Mouse (Mus musculus) cerebellum, adult 2 months (tissue): ENCODE measurements around the gene Map3k7. TPM values are rescaled to one million over a fixed set of nuclear protein-coding genes. Genes with fewer than 3 reads are reported as not detected.

Experiments used
- DNase-seq, 2 experiments: peaks; one replicate each; pipeline ENCODE4 v3.0.0; 2021
- H3K27ac ChIP-seq: fragments of 200-500 bp; 2 replicates; pipeline ENCODE4 v1.5.1; 2012; ENCODE audit warnings: low read length, control low read depth, inconsistent platforms; ENCODE audit not compliant: insufficient read depth
- H3K27me3 ChIP-seq: fragments of 200-500 bp; 2 replicates; pipeline ENCODE4 v1.6.1; 2012; ENCODE audit warnings: inconsistent platforms, mild to moderate bottlenecking, low read length, moderate library complexity; ENCODE audit not compliant: control insufficient read depth, insufficient read depth
- H3K4me1 ChIP-seq: fragments of 200-500 bp; 2 replicates; pipeline ENCODE4 v1.6.1; 2011; ENCODE audit warnings: low read length; ENCODE audit not compliant: control insufficient read depth, insufficient read depth
- H3K4me3 ChIP-seq: fragments of 200-500 bp; replicated peaks from 2 replicates; pipeline ENCODE3; 2011; ENCODE audit warnings: mild to moderate bottlenecking, low read depth, low read length, control low read depth; ENCODE audit not compliant: insufficient read depth
- CTCF ChIP-seq: fragments of 200-500 bp; IDR thresholded peaks from 2 replicates; pipeline ENCODE4 v1.5.1; 2011; ENCODE audit warnings: low read depth, mild to moderate bottlenecking, control low read depth, low read length, moderate library complexity, borderline replicate concordance; ENCODE audit not compliant: insufficient read depth
- POLR2A ChIP-seq: fragments of 200-500 bp; IDR thresholded peaks from 2 replicates; pipeline ENCODE4 v1.6.1; 2011; ENCODE audit warnings: low read length, control low read depth, borderline replicate concordance; ENCODE audit not compliant: insufficient read depth
- WGBS: fragments of 180-500 bp; shearing (Covaris S2); methylation state at CpG from one replicate; pipeline ENCODE4 v1.1.7; 2018; 5-methylcytosine and 5-hydroxymethylcytosine counted together
- polyA plus RNA-seq: library from polyadenylated mRNA; depleted of rRNA; stranded (reverse); fragments of >200 nt; gene quantifications from 2 replicates; pipeline ENCODE4 v1.2.3, GENCODE M21; 2012

Map3k7 gene
- polyA plus RNA-seq, 1 experiment, result 38.7 TPM

- no peak for DNase-seq
- Histone ChIP-seq H3K27me3 (no peaks in the 10 kb centered on the region), H3K4me1 (no peaks in the 10 kb centered on the region), H3K4me3 (no peak overlapping the region), H3K27ac (no peak overlapping the region)
- TF ChIP-seq CTCF (no peak), POLR2A (no peak)
- 89% methylated on average over 9 of the region's 9 CpGs for WGBS
Observed at GRCm38 (mm10) chr4:32027094-32027493, 63.2 kb downstream of the Map3k7 start.

- Histone ChIP-seq H3K4me3 (no peak overlapping the region), H3K4me1 (no peaks in the 10 kb centered on the region), H3K27ac (no peak overlapping the region), H3K27me3 (no peaks in the 10 kb centered on the region)
- TF ChIP-seq CTCF (no peak), POLR2A (no peak)
- WGBS, result 85% methylated on average over 7 of the region's 7 CpGs
- DNase-seq, result no peak
Observed at GRCm38 (mm10) chr4:32037267-32037666, 73.4 kb downstream of the Map3k7 start.

- TF ChIP-seq CTCF (0 out of 2 replicates have a peak, but pooled peaks have one; percentile 9), POLR2A (no peak)
- H3K4me1 ChIP-seq, result no peaks in the 10 kb centered on the region
- 35% methylated on average over 15 of the region's 15 CpGs for whole genome bisulfite sequencing
- DNase-seq, result no peak
- H3K27me3 ChIP-seq, result no peaks in the 10 kb centered on the region
- H3K4me3 ChIP-seq, result no peak overlapping the region
- H3K27ac ChIP-seq, result no peak overlapping the region
Observed at GRCm38 (mm10) chr4:32041741-32042452, 78.0 kb downstream of the Map3k7 start.

GRCm38 (mm10) chr4:32045234-32045633 lies 81.3 kb downstream of the Map3k7 start:
- no peaks in the 10 kb centered on the region for H3K27me3 ChIP-seq
- H3K4me1 ChIP-seq, result no peaks in the 10 kb centered on the region
- no peak for DNase-seq
- no peak overlapping the region for H3K4me3 ChIP-seq
- TF ChIP-seq CTCF (no peak), POLR2A (no peak)
- no peak overlapping the region for H3K27ac ChIP-seq
- 32% methylated on average over 5 of the region's 5 CpGs for WGBS

DNA sequence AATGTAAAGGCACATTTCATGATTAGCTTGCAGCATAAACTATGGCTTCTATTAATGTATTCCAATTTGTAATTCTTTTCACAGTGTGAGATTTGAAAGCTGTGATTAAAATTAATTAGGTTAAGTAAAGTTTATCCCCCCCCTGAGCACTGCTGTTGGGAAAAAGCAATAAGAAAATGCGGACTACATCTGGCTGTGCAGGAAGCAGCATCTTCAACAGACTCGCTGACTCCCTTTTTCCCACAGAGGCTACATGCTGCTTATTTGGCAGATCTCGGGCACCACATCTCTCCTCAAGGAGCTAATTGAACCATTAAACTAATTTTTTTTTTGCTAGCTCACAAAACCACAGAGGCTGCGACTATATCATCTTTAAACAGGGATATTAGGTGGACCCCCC lies 85.9 kb downstream of the Map3k7 start:
- WGBS, result 16% methylated on average over 4 of the region's 4 CpGs
- H3K27me3 ChIP-seq, result no peaks in the 10 kb centered on the region

DNA sequence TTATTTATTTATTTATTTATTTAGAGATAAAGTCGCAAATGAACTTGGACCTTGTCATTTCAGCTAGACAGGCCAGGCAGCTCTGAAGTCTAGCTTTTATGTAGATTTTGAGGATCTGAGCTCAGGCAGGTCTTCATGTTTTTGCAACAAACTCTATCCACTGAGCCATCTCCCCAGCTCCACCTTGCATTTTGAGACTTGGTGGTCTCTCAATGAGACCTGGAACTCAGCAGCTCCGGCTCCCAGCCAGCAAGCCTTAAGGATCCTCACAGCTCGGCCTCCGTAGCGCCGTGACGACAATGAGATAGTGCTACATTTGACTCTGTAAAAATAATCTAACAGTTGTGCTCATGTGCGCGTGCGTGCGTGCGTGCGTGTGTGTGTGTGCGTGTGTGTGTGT lies 89.3 kb downstream of the Map3k7 start:
- 91% methylated on average over 14 of the region's 14 CpGs for WGBS

More for the DNA sequence above, 85.9 kb downstream of the Map3k7 start:
- DNase-seq, result no peak
- no peak for TF ChIP-seq POLR2A
- TF ChIP-seq CTCF, result no peak
- no peak overlapping the region for H3K4me3 ChIP-seq
- no peak overlapping the region for H3K27ac ChIP-seq
- no peaks in the 10 kb centered on the region for H3K4me1 ChIP-seq

GRCm38 (mm10) chr4:32055151-32056052 lies 91.5 kb downstream of the Map3k7 start:
- Histone ChIP-seq H3K27ac (no peak overlapping the region), H3K27me3 (no peaks in the 10 kb centered on the region), H3K4me3 (peak overlapping the region; percentile 76), H3K4me1 (no peaks in the 10 kb centered on the region)
- peak; percentile 80 to 90 for DNase-seq
- 21% methylated on average over 21 of the region's 21 CpGs for WGBS
- no peak for TF ChIP-seq POLR2A
- peak; percentile 86 for TF ChIP-seq CTCF

More for the DNA sequence above, 89.3 kb downstream of the Map3k7 start:
- TF ChIP-seq POLR2A, result no peak
- TF ChIP-seq CTCF, result no peak
- Histone ChIP-seq H3K4me3 (no peak overlapping the region), H3K4me1 (no peaks in the 10 kb centered on the region), H3K27me3 (no peaks in the 10 kb centered on the region), H3K27ac (no peak overlapping the region)
- DNase-seq, result no peak
